Mouse (Mus musculus) cerebellum, adult 2 months (tissue): ENCODE results near the gene Rbfox1.

Experiments used
- CTCF ChIP-seq: fragments of 200-500 bp; IDR thresholded peaks from 2 replicates; pipeline ENCODE4 v1.5.1; 2011; ENCODE audit warnings: low read depth, mild to moderate bottlenecking, control low read depth, low read length, moderate library complexity, borderline replicate concordance; ENCODE audit not compliant: insufficient read depth
- POLR2A ChIP-seq: fragments of 200-500 bp; IDR thresholded peaks from 2 replicates; pipeline ENCODE4 v1.6.1; 2011; ENCODE audit warnings: low read length, control low read depth, borderline replicate concordance; ENCODE audit not compliant: insufficient read depth

GRCm38 (mm10) chr16:7341186-7341585, 1456.0 kb downstream of the Rbfox1 start:
- TF ChIP-seq POLR2A (no peak), CTCF (no peak)
